Mouse (Mus musculus): ENCODE measurements around the gene Cttnbp2nl. TPM values are rescaled to one million over a fixed set of nuclear protein-coding genes. Genes with fewer than 3 reads are reported as not detected.
A peak's percentile ranks its signal among the peaks of the same experiment; 100 is the strongest.

Cttnbp2nl gene
- polyA plus RNA-seq, 1 experiment from 2014 or later: 82.1 TPM

DNA sequence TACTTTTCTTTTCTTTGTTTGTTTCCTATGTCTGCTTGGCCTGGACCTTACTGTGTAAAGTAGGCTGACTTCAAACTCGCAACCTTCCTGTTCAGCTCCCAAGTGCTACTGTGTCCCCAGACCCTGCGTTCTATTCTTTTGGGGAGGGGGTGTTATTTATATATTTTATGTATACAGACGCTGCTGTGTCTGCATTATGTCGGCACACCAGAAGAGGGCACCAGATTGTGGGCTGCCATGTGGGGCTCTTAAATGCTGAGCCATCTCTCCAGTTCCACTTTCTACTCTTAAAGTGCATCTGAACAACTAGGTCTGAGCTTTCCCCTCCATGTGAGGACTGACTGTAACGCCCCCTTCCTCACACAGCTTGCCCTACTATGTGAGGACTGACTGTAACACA is 9.2 kb downstream of the Cttnbp2nl start:
- DNase-seq (ENCODE audit: low spot score): no peak
- Histone ChIP-seq H3K4me2 (replicated peaks; ENCODE audit: low read depth, low read length) (no peak overlapping the region), H3K36me3 (ENCODE audit: insufficient read depth, low read length) (no peaks in the 10 kb centered on the region), H3K9ac (replicated peaks; ENCODE audit: low read depth) (no peak overlapping the region), H3K4me3 (ENCODE audit: low read depth, low read length) (no peak overlapping the region), H3K27me3 (replicated peaks; ENCODE audit: insufficient read depth, low read length) (no peaks in the 10 kb centered on the region), H3K27ac (ENCODE audit: low read length) (no peak overlapping the region), H3K9me3 (ENCODE audit: low read length) (no peaks in the 10 kb centered on the region), H3K4me1 (ENCODE audit: insufficient read depth, low read depth, low read length) (peaks cover 41% of the 10 kb centered on the region; the same call in 1 of the 2 replicates)
- TF ChIP-seq EP300 (IDR thresholded peaks at IDR 0.05): no peak
- TF ChIP-seq CTCF (IDR thresholded peaks at IDR 0.05): peak; percentile 18; the same call in 1 of the 2 replicates
- ATAC-seq: no peak
- WGBS: 78% methylated on average over 5 of the region's 5 CpGs

DNA sequence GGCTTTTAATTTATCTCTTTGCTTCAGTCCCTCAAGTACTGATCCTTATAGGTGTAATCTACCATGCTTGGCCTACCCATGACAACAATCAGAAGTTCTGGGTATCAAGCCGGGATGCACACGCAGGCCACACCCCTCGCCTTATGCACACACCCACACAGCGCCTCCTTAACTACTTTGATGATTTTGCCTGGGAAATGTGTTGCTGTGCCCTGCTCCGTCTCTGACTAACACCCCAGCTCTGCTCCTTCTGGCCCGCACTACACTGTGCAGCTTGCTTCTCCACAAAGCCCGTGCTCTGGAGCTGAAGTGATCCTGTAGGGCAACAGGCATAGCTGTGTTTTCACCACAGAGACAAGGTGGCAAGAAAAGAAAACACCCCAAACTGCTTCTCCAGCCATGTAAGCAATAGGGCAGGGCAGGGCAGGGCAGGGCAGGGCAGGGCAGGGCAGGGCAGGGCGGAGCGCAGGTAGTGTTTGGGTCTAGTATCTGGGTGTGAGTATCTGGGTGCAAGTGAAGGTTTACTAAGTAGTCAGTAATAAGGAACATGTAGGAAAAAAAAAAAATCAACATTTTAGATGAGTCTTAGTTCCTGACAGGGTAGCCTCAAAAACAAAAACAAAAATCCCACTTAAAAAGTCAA is 11.8 kb downstream of the Cttnbp2nl start:
- H3K9ac ChIP-seq (replicated peaks; ENCODE audit: low read depth): no peak overlapping the region
- peak overlapping the region; percentile 14; the same call in 1 of the 2 replicates for H3K27ac ChIP-seq (ENCODE audit: low read length)
- 87% methylated on average over 9 of the region's 9 CpGs for WGBS
- no peak for ATAC-seq
- no peak overlapping the region for H3K4me3 ChIP-seq (ENCODE audit: low read depth, low read length)
- TF ChIP-seq CTCF (IDR thresholded peaks at IDR 0.05): no peak
- TF ChIP-seq EP300 (IDR thresholded peaks at IDR 0.05): no peak
- peaks cover 2% of the 10 kb centered on the region; the same call in 1 of the 2 replicates for H3K36me3 ChIP-seq (ENCODE audit: insufficient read depth, low read length)
- H3K4me1 ChIP-seq (ENCODE audit: insufficient read depth, low read depth, low read length): peaks cover 34% of the 10 kb centered on the region; the same call in 1 of the 2 replicates
- H3K9me3 ChIP-seq (ENCODE audit: low read length): no peaks in the 10 kb centered on the region
- H3K4me2 ChIP-seq (replicated peaks; ENCODE audit: low read depth, low read length): no peak overlapping the region
- H3K27me3 ChIP-seq (replicated peaks; ENCODE audit: insufficient read depth, low read length): no peaks in the 10 kb centered on the region
- no peak for DNase-seq (ENCODE audit: low spot score)

DNA sequence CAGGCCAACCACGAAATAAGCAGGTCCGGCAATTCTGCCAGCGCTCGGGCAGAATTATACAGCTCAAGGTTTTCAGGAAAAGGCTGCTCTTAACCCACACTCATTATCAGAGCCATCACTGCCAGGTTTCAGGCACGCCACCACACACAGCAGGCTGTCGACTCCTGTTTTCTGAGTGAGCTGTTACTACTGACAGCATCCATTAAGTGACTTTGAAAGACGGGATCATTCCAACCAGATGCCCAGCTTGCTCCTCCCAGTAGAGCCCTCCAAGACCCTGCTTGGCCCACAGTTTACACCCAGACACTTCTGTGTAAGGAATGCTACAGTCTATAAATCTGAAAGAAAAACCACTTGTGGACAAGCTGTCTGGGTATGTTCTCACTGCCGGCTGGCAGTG is 12.9 kb downstream of the Cttnbp2nl start:
- no peaks in the 10 kb centered on the region for H3K9me3 ChIP-seq (ENCODE audit: low read length)
- H3K27ac ChIP-seq (ENCODE audit: low read length): peak overlapping the region; percentile 35; the same call in 1 of the 2 replicates
- H3K4me3 ChIP-seq (ENCODE audit: low read depth, low read length): no peak overlapping the region
- 32% methylated on average over 8 of the region's 8 CpGs for WGBS
- TF ChIP-seq EP300 (IDR thresholded peaks at IDR 0.05): no peak
- TF ChIP-seq CTCF (IDR thresholded peaks at IDR 0.05): no peak
- no peak overlapping the region for H3K9ac ChIP-seq (replicated peaks; ENCODE audit: low read depth)
- peaks cover 36% of the 10 kb centered on the region; the same call in 1 of the 2 replicates for H3K4me1 ChIP-seq (ENCODE audit: insufficient read depth, low read depth, low read length)
- ATAC-seq (peak; percentile 33; the same call in 1 of the 2 replicates), DNase-seq (ENCODE audit: low spot score) (no peak)
- peaks cover 7% of the 10 kb centered on the region; the same call in 1 of the 2 replicates for H3K36me3 ChIP-seq (ENCODE audit: insufficient read depth, low read length)
- H3K4me2 ChIP-seq (replicated peaks; ENCODE audit: low read depth, low read length): no peak overlapping the region
- no peaks in the 10 kb centered on the region for H3K27me3 ChIP-seq (replicated peaks; ENCODE audit: insufficient read depth, low read length)

DNA sequence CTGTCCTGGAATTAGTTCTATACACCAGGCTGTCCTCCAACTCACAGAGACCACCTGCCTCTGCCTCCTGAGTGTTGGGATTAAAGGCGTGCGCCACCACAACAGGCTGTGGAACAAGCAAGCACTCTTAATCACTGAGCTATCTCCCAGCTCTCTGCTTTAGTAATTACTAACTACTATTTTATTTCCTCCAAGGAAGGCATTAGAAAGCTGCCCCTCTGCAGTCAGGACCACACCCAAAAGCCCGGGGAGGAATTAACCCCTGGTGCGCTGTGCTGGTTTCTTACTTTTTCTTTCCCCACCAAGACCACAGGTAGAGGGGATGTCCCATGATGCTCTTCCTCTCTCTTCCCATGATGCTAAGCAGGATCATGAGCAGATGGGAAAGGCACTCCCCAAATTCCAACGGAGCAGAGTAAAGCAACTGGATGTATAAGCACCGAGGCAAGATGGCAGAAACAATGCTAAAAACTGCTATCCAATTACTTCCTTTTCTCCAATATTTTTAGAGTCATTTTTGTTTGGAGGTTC is 15.6 kb downstream of the Cttnbp2nl start:
- Histone ChIP-seq H3K4me3 (ENCODE audit: low read depth, low read length) (no peak overlapping the region), H3K27me3 (replicated peaks; ENCODE audit: insufficient read depth, low read length) (no peaks in the 10 kb centered on the region), H3K9me3 (ENCODE audit: low read length) (no peaks in the 10 kb centered on the region), H3K36me3 (ENCODE audit: insufficient read depth, low read length) (peaks cover 7% of the 10 kb centered on the region; the same call in 1 of the 2 replicates), H3K4me2 (replicated peaks; ENCODE audit: low read depth, low read length) (no peak overlapping the region), H3K9ac (replicated peaks; ENCODE audit: low read depth) (no peak overlapping the region), H3K27ac (ENCODE audit: low read length) (peak overlapping the region; percentile 38; the same call in 1 of the 2 replicates), H3K4me1 (ENCODE audit: insufficient read depth, low read depth, low read length) (peaks cover 21% of the 10 kb centered on the region; the same call in 1 of the 2 replicates)
- TF ChIP-seq EP300 (IDR thresholded peaks at IDR 0.05) (peak; percentile 13; the same call in 1 of the 2 replicates), CTCF (IDR thresholded peaks at IDR 0.05) (no peak)
- ATAC-seq (no peak), DNase-seq (ENCODE audit: low spot score) (no peak)
- 80% methylated on average over 6 of the region's 6 CpGs for WGBS

DNA sequence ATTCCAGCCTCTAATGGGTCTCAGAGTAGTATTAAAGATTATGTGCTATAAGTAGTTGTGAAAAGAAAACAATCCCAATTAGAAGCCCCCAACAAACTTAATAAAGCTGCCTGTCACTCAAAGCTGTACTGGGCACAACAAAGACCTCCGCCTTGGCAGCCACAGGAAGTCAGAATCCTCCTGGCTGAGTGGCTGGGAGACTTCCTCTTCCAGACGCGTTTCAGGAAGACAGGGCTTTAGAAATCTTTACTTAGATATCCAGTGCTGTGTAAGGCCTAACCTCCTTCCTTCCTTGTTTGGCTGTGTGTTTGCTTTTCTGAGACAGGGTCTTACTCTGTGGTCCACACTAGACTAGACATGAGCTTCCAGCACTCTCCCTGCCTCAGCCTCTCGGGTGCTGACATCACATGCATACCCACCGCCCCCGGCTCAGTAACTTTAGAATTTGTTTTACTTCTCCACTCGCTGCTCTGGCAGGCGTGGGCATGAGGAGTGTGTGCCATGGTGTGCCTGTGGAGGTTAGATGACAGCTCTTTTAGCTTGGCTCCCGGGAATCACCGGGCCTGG is 16.6 kb downstream of the Cttnbp2nl start:
- ATAC-seq: peak; percentile 56
- 54% methylated on average over 10 of the region's 10 CpGs for WGBS
- H3K9me3 ChIP-seq (ENCODE audit: low read length): no peaks in the 10 kb centered on the region
- no peak overlapping the region for H3K4me3 ChIP-seq (ENCODE audit: low read depth, low read length)
- TF ChIP-seq CTCF (IDR thresholded peaks at IDR 0.05): no peak
- peak; percentile 43; the same call in 1 of the 2 replicates for TF ChIP-seq EP300 (IDR thresholded peaks at IDR 0.05)
- H3K27ac ChIP-seq (ENCODE audit: low read length): peak overlapping the region; percentile 38
- H3K27me3 ChIP-seq (replicated peaks; ENCODE audit: insufficient read depth, low read length): no peaks in the 10 kb centered on the region
- H3K9ac ChIP-seq (replicated peaks; ENCODE audit: low read depth): no peak overlapping the region
- H3K36me3 ChIP-seq (ENCODE audit: insufficient read depth, low read length): peaks cover 12% of the 10 kb centered on the region
- no peak overlapping the region for H3K4me2 ChIP-seq (replicated peaks; ENCODE audit: low read depth, low read length)
- peak; percentile 50 for DNase-seq (ENCODE audit: low spot score)
- H3K4me1 ChIP-seq (ENCODE audit: insufficient read depth, low read depth, low read length): peaks cover 14% of the 10 kb centered on the region; the same call in 1 of the 2 replicates

DNA sequence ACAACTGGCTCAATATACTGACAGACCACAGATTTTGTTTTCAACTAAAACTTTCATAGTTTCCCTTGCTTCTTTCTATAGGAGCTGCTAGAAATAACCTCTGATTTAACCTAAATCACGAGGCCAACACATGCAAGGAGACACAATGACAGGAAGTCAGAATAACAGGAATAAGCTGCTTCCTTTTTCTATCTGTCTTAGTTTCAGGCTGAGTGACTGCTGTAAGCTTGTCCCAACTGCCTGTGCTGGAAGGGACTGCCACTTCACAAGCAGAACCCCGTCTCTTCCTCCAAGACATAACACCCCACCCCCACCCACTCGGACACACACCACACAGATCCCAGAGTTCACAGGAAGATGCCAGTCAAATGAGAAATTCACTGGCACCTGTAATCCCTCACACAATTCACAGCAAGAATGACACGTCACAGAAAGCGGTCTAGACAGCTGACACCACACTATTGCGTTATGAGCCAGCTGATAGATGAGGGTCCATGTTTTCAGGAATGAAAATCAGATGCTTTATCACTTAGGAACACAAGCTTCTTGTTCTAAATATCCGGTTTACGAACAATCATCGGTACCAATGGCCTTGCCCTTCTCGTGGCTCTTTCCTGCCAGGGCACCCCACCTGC is 29.5 kb downstream of the Cttnbp2nl start:
- ATAC-seq (peak; percentile 64), DNase-seq (ENCODE audit: low spot score) (peak; percentile 78)
- Histone ChIP-seq H3K36me3 (ENCODE audit: insufficient read depth, low read length) (peaks cover 6% of the 10 kb centered on the region; the same call in 1 of the 2 replicates), H3K27me3 (replicated peaks; ENCODE audit: insufficient read depth, low read length) (no peaks in the 10 kb centered on the region), H3K9ac (replicated peaks; ENCODE audit: low read depth) (no peak overlapping the region), H3K4me3 (ENCODE audit: low read depth, low read length) (no peak overlapping the region), H3K27ac (ENCODE audit: low read length) (peak overlapping the region; percentile 96), H3K4me2 (replicated peaks; ENCODE audit: low read depth, low read length) (no peak overlapping the region), H3K4me1 (ENCODE audit: insufficient read depth, low read depth, low read length) (peaks cover 17% of the 10 kb centered on the region; the same call in 1 of the 2 replicates), H3K9me3 (ENCODE audit: low read length) (no peaks in the 10 kb centered on the region)
- 52% methylated on average over 10 of the region's 10 CpGs for WGBS
- TF ChIP-seq CTCF (IDR thresholded peaks at IDR 0.05) (no peak), EP300 (IDR thresholded peaks at IDR 0.05) (peak; percentile 95)

Measured in lung, postnatal 0 days (tissue).